Mouse (Mus musculus) olfactory bulb, adult 2 months (tissue): ENCODE results near the gene Sptlc3.

ENCODE experiments used
- CTCF ChIP-seq: fragments of 200-500 bp; IDR thresholded peaks from 2 replicates; pipeline ENCODE4 v1.5.1; 2012; ENCODE audit warnings: low read depth, mild to moderate bottlenecking, low read length, moderate library complexity; ENCODE audit not compliant: insufficient read depth
- POLR2A ChIP-seq: fragments of 200-500 bp; IDR thresholded peaks from 2 replicates; pipeline ENCODE4 v1.6.1; 2012; ENCODE audit warnings: mild to moderate bottlenecking, low read depth, low read length, moderate library complexity; ENCODE audit not compliant: insufficient read depth

DNA sequence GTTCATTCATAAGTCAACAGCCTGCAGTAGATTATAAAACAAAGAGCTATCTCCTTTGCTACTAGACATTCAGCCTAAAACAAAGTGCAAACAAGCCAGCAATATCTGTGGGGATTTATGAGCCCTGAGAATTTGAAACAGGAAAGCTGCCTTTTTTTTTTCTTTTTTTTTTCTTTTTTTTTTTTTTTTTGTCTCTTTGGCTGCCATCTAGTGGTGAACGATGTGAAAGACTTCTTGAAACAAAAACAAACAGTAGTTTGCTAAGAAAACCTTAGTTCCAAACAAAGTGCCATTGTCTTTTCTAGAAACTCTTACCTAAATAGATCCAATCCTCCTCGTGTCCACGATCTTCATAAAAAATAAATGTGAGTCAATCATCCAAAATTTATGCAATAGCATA, 85.6 kb downstream of the Sptlc3 start:
- no peak for TF ChIP-seq CTCF
- no peak for TF ChIP-seq POLR2A
